2 mouse cellular contexts compared by ENCODE assay signal in genomic region chr10:95892132-95892531, GRCm38 (mm10).
TF ChIP-seq lines count a peak whose summit lies in the region.

No protein-coding gene starts in this region.

TF ChIP-seq in CH12.LX, 34 proteins besides CTCF, POLR2A, EP300 and RAD21:
- TF ChIP-seq HCFC1 (IDR thresholded peaks at IDR 0.05; ENCODE audit: low read depth, low read length) (no peak), ELF1 (IDR thresholded peaks at IDR 0.05; ENCODE audit: low read depth, low read length) (0 out of 2 replicates have a peak, but pooled peaks have one; percentile 11)

TF ChIP-seq in ES-E14, 5 proteins besides CTCF, POLR2A, EP300 and RAD21:
- TF ChIP-seq ZC3H11A (IDR thresholded peaks at IDR 0.05; ENCODE audit: borderline replicate concordance, low read depth, low read length): no peak
- no peak for TF ChIP-seq HCFC1 (IDR thresholded peaks at IDR 0.05; ENCODE audit: borderline replicate concordance, insufficient read depth, low read length)
- peak; percentile 20; the same call in 1 of the 2 replicates for TF ChIP-seq CHD2 (IDR thresholded peaks at IDR 0.05; ENCODE audit: low read depth, low read length)
- TF ChIP-seq ZNF384 (IDR thresholded peaks at IDR 0.05; ENCODE audit: low read depth, low read length): peak; percentile 69
